Mouse (Mus musculus) right cerebral cortex, postnatal 14 days (tissue): Measurements from ENCODE around the gene Neurod2.

ENCODE experiments used
- DNase-seq: peaks from one replicate; pipeline ENCODE4 v3.0.0; 2022

Gene Neurod2

DNA sequence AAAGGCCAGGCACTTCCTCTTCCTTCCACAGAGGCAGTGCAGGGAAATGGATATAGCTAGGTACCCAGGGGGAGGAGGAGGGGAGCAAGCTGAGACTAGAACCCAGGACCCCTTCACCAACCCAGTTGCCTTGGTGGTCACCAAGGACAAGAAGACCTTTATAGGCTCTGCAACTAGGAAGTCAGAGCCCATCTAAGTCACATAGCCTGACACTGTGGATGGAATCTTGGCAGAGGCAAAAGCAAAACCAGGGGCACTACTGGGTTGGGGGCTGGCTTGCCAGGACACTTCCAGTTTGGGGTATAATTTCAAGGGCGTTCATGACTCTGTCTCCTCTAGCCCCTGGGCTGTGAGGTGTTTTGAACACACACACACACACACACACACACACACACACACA is 2.0 kb upstream of the Neurod2 start:
- DNase-seq: no peak

GRCm38 (mm10) chr11:98330745-98331204 is 1.3 kb upstream of the Neurod2 start:
- no peak for DNase-seq

- peak; percentile 40 for DNase-seq
Observed at GRCm38 (mm10) chr11:98329960-98330744, 704 bp upstream of the Neurod2 start.

DNA sequence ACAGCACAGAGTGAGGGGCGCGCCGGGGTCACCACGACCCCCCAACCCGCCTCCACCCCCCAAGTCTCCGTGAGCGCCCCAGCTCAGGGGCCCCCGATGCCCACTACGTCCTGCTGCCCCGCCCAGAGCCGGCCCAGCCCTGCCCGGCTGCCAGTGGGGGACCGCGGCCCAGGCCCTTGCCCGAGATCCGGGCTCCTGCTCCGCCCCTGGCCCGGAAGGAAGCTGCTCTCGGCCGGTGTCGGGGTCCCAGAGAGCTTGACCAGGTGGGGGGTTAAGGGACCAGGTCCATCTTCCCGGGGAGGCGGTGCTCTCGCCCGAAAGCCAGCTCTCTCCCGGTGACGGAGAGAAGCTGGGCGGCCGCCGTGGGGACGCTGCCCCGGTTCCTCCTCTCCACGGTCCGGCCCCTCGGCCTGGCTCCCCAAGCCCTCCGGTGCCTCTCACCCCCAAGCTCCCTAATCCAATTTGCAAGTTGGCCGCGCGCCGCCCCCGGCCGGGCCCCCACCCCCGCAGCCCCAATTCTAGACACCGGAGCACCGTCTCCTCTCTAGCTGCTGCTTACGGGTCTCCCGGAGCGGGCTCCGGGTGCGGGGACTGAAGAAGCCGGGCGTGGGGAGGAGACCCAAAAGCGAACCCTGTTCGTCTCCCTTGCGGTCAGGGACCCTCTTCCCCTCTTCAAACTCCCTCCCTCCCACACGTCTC is 928 bp downstream of the Neurod2 start:
- DNase-seq: peak; percentile 51

DNA sequence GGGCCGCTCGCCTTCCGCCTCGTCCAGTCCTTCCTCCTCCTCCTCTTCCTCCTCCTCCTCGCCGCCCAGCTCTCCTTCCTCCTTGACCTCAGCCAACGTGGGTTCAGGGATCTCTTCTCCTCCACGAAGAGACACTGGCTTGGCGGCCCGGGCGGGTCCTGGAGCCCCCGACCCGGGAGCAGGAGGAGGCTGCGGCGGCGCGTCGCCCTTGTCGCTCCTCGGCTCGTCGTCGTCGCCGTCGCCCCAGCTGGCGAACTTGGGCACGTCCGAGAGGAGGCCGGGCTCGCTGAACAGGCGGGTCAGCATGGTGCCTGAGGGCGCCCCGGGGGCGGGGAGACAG is 1.4 kb downstream of the Neurod2 start:
- no peak for DNase-seq

- peak; percentile 41 for DNase-seq
Observed at GRCm38 (mm10) chr11:98327136-98328030, 2.1 kb downstream of the Neurod2 start.

DNA sequence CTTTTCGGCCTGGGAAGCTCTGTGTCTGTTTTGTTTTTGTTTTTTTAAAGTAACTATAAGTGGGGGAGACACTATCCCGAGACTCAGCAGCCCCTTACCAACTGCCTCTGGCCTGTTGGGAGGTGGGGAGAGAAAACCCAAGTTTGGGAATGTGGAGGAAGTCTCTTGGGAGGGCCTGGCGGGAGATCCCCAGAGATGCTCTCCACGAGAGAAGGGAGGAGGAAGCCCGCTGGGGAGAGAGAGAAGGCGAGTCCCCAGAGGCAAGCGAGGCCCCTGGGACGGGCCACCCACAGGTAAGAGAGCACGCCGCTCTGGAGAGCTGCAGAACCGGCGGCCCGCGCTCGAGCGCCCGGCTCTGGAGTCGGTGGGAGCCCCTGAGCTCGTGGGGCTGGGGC is 2.7 kb downstream of the Neurod2 start:
- DNase-seq: peak; percentile 19

GRCm38 (mm10) chr11:98325821-98326218 is 3.6 kb downstream of the Neurod2 start:
- DNase-seq: peak; percentile 28

DNA sequence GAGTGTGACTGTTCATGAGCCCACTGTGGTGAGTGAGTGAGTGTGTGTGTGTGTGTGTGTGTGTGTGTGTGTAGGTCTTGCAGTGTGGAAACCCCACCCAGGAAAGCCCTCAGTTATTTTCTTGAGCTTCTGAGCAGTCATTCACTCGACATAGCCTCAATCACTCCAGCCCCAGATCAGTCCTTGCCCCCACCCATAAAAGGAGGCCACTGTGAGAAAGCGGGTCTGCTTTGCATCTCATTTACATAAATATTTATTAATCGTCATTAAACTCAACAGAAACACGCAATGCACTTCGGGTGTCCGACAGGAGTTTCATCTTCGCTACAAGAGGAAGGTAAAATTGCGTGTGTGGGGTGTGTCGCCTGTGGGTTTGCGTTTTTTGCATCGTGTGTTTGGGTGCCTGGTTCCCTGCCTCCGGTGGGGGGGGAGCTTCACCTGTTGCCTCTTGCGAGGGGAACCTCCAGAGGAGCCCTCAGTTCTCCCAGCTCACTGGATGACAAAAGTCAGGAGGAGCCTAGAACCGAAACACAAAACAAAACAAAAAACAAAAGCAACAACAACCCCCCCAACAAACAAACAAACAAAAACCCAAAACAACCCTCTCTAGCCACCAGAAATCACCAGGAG is 4.1 kb downstream of the Neurod2 start:
- no peak for DNase-seq

DNA sequence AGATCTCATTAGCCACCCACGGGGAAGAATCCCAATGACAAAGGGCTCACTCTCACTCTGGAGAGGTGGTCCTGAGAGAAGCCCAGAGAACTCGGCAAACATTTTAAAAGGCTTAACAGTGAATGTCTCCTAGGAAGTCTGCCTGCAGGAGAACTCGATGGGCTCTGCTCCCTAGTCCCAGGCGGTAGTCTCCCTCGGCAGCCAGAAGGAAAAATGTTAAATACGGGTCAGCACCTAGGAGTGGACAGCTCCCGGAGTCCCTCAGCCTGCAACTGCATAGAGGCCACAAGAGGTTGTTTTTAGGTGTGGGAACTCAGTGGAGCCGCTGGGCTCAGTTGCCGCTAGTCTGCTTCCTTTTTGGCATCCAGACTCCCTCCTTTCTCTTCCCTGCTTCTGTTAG is 5.5 kb downstream of the Neurod2 start:
- no peak for DNase-seq

- DNase-seq: no peak
Observed at GRCm38 (mm10) chr11:98323136-98323866, 6.1 kb downstream of the Neurod2 start.

- no peak for DNase-seq
Observed at GRCm38 (mm10) chr11:98322159-98322558, 7.3 kb downstream of the Neurod2 start.

DNA sequence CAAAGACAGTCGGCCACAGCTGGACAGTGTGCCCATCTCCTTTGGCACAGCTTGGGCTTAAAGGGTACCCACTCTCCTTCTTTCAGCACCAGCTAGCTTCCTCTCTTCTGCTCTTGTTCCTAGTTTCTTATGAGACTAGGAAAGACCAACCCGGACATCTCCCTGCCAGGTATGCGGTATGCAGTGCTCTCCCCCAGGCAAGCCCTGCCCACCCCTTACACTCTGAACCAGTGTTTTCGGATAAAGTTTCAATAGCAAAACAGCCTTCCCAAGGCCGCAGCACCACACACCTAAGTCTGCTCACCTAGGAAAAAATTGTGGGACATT is 7.8 kb downstream of the Neurod2 start:
- no peak for DNase-seq

GRCm38 (mm10) chr11:98320806-98321676 is 8.4 kb downstream of the Neurod2 start:
- no peak for DNase-seq

DNA sequence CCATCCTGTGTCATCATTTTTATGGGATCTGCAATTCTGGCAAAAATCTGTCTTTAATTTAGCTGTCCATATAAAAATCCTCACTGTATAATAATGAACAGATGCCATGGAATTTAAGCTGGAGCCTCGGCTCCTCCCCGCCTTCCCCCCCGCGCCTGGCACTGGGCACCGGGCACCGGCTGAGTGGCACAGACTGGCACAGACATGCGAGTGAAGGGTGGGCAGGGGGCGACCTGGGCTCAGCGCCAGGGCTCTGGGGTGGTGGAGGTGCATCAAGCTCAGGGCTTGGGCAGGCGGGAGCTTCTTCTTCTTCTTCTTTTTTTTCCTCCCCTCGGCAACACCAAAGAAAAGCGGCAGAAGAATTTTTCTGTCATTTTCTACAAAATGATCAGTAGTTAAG is 9.1 kb downstream of the Neurod2 start:
- no peak for DNase-seq

- no peak for DNase-seq
Observed at GRCm38 (mm10) chr11:98319944-98320343, 9.5 kb downstream of the Neurod2 start.

DNA sequence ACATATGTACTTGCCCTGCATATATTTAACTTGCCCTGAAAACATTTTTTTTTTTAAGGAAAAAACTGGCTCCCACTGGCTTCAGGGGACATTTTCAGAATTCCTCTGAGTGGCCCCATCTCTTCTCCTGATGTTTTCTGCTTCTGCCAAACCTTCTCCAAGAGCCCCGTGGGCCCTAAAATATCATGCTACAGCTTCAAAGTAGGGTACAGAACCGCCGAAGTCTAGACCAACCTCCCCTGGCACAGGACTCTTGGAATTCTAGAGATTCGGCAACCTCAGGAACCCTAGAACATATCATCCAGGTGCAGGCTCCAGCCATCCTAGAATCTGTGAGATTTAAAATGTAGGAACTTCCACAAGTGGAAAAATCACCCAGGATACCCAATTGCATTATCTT is 9.9 kb downstream of the Neurod2 start:
- DNase-seq: no peak

GRCm38 (mm10) chr11:98319120-98319519 is 10.3 kb downstream of the Neurod2 start:
- no peak for DNase-seq

DNA sequence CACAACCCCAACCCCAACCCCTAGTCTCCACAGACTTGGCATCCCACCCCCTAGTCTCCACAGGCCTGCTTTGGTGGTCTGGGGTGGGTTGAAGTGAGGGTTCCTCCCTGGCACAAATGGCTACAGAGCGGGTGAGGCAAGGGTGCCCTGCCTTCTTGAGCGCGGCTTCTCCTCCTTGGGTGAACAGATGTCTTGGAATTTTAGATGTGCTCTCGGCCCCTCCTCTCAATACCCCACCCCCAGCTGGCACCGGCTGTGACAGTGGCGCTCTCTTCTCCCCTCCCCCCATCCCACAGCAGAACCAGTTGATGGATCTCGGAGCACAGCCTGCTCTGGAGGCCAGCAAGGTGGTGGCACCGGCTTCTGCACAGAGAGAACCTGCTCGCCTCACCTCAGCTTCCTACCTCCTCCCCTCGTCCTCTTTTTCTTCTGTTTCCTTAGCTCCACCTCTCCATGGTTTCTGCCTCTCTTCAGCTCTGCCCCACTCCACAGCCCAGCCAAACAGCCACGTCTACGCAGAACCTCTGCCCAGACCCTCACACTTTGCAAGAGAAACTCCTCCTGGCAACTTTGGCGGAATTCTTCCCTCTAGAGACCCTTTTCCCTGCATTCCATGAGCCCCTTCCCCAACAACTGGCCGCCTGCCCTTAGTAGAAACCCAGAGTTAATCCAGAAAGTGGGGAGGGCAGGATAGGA is 10.9 kb downstream of the Neurod2 start:
- DNase-seq: no peak

DNA sequence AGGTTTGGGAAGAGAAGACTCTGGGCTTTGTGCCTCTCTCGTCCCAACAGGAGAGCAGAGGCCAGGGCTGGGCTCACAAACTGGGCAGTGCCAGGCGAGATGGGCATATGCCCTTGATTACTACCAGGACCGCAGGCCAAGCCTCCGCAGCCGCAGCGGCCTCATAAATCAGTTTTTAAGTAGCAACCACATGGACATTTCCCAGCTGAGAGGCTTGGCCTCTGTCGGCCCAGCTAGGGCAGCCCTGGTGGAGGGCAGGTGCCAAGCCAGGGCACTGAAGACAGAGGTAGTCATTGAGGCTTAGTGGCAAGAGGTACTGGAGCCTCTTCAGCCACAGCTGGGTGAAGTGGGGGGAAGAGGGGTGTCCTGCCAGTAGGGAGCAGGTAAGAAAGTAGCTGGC is 12.0 kb downstream of the Neurod2 start:
- DNase-seq: no peak
